Mouse (Mus musculus): ENCODE measurements around the gene Tle6.

Gene Tle6

GRCm38 (mm10) chr10:81623441-81623840 is 22.6 kb upstream of the Tle6 start:
- no peak for DNase-seq (ENCODE audit: low read depth, low spot score)

GRCm38 (mm10) chr10:81620786-81621185 is 19.9 kb upstream of the Tle6 start:
- no peak for DNase-seq (ENCODE audit: low read depth, low spot score)

GRCm38 (mm10) chr10:81619976-81620375 is 19.1 kb upstream of the Tle6 start:
- DNase-seq (ENCODE audit: low read depth, low spot score): no peak

DNA sequence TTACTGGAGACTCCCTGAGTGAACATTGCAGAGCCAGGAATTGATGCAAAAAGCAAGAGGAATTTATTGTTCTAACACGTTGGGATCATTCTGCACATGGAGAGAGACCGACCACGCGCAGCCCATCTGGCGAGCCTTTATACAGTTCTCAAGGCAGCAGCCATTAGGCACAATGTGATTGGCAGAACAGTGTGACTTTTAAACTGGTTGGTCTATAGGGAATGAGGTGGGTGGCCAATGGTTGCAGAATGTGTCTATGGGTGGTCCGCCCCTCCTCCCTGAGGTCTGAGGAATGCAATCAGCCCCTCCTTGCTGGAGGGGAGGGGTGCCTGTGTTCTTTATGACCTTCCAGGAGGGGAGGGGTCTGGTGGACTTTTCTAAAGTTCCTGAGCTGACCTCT is 14.6 kb upstream of the Tle6 start:
- no peak for DNase-seq (ENCODE audit: low read depth, low spot score)

DNA sequence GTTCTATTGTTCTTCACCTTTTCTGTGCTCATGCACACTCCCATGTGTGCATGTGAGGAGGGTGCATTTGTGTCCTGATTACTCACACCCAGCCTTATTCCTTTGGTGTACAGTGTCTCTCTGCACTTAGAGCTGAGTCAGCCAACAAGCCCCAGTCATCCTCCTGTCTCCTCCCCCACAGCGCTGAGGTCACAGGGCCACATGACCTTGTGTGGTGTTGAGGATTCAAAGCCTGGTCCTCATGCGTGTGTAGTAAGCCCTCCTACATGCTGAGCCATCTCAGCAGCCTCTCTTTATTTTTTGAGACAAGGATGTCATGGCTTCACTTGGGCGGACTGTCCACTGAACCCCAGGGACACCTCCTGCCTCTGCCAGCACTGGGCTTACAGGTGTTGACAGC is 11.9 kb upstream of the Tle6 start:
- DNase-seq (ENCODE audit: low read depth, low spot score): peak; percentile 51

DNA sequence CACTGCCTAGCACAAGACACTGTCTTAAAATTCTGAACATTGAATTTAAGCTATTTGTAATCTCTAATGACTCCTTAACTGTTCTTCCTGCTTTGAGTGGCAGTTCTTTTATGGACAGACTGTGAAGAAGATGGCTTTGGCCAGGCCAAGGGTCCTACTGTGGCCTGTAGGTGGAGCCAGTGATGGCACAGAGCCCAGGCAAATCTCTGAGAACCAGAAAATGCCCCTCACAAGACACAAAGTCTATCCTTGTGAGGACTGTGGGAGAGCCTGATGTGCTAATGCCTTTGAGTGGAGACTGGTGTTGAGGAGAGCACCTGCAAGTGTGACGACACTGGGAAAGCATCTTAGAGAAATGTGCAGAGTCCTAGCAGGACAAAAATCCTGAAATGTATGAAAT is 7.4 kb upstream of the Tle6 start:
- no peak for DNase-seq (ENCODE audit: low read depth, low spot score)

- peak; percentile 99 for DNase-seq (ENCODE audit: low read depth, low spot score)
These were observed 5.3 kb upstream of the Tle6 start, which contains the start of gene BC025920 for GRCm38 (mm10) chr10:81605974-81606751. TSS of gene BC025920 (plus strand) at chr10:81606270.

DNA sequence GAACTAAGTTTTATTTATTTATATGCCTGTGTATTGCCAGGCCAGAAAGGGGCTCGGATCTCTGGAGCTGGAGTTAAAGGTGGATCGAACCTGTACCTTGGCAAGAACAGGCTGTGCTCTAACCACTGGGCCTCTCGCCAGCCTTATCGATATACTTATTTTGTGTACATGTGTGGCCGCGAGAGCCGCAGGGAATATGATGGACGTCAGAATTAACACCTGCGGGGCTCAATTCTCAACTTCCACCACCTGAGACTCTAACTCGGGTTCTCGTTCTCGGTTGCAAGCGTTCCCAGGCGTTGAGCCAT is 4.7 kb upstream of the Tle6 start:
- no peak for DNase-seq (ENCODE audit: low read depth, low spot score)

DNA sequence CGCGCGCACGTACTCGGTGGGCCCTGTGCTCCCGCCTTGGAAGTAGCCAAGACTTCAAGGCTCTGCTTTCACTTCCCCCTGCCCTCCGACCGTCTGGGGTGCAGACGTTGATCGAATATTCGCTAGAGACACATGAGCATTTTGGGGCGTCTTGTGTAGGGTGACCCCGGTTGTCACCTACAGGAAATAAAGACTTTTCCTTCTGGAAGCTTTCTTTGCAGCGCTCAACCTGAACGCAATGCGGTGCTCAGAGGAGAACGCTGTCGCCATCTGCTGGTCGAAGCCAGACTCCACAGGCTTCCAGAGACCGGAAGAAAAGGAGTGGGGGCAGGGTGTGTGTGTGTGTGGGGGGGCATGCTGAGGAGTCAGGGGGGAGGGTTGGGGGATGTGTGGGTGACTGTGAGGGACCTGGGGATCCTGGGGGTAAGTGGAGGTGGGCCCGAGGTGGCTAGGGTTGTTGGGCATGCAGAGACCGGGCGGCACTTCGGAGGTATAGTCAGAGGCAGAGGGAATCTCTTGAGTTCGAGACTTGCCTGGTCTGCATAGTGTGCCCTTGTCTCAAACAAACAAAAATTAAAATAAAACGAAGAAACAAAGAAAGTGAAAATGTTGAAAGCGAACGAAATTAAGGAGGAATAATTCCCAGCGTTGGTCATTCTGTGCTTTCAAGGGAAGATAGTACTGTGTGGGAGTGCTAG is 4.2 kb upstream of the Tle6 start:
- DNase-seq (ENCODE audit: low read depth, low spot score): peak; percentile 91

GRCm38 (mm10) chr10:81604019-81604967 is 3.4 kb upstream of the Tle6 start:
- DNase-seq (ENCODE audit: low read depth, low spot score): no peak

GRCm38 (mm10) chr10:81602741-81603151 is 1.9 kb upstream of the Tle6 start:
- peak; percentile 78 for DNase-seq (ENCODE audit: low read depth, low spot score)

DNA sequence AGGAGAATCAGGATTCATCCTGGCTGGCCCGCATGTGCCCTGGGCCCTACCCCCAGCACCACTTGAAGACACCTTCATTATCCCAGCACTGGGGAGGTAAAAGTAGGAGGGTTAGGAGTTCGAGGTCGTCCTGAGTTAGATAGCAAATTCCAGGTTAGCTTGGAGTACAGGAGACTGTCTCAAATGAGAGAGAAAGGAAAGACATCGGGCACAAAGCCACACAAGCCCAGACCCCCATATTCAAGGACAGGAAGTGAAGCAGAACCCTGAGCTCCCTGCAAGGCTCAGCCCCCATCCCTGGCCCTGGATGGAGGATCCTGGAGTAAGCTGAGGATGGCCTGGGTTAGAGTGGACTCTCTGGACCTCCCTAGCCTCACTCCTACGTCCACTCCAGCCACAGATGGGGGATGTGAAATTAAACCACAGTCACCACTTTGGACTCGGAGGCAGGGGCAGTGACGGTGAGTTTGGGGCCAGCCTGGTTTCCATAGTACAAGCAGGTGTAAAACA is 578 bp upstream of the Tle6 start:
- no peak for DNase-seq (ENCODE audit: low read depth, low spot score)

GRCm38 (mm10) chr10:81600096-81600495 is 777 bp downstream of the Tle6 start:
- no peak for DNase-seq (ENCODE audit: low read depth, low spot score)

GRCm38 (mm10) chr10:81599630-81600029 is 1.2 kb downstream of the Tle6 start:
- DNase-seq (ENCODE audit: low read depth, low spot score): no peak

- no peak for DNase-seq (ENCODE audit: low read depth, low spot score)
These were observed 2.0 kb downstream of the Tle6 start for GRCm38 (mm10) chr10:81598871-81599270.

- no peak for DNase-seq (ENCODE audit: low read depth, low spot score)
These were observed 2.5 kb downstream of the Tle6 start for GRCm38 (mm10) chr10:81598342-81598741.

DNA sequence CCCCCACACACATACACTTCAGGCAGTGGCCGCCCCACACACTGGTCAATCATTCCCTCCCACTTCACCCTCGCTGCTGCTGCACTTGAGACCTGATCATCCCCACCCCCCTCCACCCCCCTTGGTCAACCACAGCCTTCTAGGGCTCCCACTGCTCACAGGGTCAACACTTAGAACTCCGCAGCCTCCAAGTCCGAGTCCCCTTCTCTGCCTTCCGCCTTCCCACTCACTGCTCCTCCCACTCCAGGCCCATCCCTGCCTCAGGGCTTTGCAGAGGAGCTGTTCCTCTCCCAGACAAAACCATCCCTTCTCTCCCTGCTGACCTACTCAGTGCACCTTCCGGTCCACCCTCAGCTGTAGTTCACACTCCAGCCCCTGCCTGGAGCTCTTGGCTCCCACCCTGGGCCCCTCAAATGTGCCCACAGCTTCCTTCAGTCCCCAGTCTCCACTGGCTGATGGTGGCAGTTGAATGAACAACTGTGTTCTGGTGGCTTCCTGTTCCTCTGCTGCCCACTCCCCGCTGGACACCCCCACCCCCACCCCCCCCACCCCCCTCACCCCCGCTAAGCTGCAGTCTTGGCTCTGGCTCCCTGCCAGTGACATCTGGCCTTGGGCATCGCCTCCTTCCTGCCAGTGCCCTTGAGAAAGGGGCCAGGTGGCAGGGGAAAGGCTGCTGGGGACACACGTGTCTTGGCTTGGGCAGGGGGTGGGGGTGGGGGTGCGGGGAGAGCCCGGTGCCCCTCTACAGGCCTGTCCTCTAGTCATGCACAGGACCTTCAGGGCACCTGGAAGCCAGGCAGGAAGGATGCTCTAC is 3.5 kb downstream of the Tle6 start:
- DNase-seq (ENCODE audit: low read depth, low spot score): peak; percentile 96

DNA sequence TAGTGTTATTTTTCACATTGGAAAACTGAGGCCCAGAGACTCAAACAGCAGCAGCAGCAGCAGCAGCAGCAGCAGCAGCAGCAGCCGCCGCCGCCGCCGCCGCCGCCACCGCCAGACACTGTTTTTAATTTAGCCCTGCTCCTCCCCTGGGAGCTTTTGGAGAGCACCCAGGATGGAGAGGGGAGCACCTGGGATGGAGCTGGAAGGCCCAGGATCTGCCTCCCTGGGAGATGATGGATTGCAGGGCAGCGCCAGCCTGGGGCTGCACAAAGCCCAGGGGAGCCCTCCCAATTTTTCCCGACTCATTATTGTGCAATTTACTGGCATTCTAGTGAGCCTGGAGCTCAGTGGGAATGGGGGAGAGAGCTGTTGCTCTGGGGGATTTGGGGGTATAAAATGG is 4.3 kb downstream of the Tle6 start:
- peak; percentile 94 for DNase-seq (ENCODE audit: low read depth, low spot score)

DNA sequence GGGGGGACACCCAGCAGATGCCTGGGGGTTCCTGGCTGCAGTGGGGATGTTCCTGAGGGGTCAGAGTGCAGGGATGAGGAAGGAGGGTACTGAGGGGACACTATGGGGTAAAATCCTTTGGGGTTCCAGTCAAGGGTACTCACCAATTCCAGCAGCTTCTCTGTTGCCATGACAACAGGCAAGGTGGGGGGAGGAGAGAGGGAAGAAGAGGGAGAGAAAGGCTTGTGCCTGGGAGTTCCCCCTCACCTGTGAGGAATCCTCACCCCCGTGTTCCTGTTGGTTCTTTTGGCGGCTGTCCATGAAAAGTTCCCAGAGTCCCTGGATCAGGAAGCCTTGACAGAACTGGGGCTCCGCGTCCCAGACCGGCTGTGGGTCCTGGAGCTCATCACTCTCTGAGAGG is 5.3 kb downstream of the Tle6 start:
- no peak for DNase-seq (ENCODE audit: low read depth, low spot score)

- no peak for DNase-seq (ENCODE audit: low read depth, low spot score)
These were observed 6.9 kb downstream of the Tle6 start for GRCm38 (mm10) chr10:81593935-81594334.

- DNase-seq (ENCODE audit: low read depth, low spot score): no peak
These were observed 7.7 kb downstream of the Tle6 start for GRCm38 (mm10) chr10:81593223-81593622.

Data from 3T3-L1 (cell line).